In genomic region chr4:40472700-40473530, GRCm38 (mm10) we compare ENCODE assay signal across 8 mouse cellular contexts. TPM values are rescaled to one million over a fixed set of nuclear protein-coding genes. Genes with fewer than 3 reads are reported as not detected.
A peak's percentile ranks its signal among the peaks of the same experiment; 100 is the strongest.
DNase-seq lines count a peak whose midpoint lies in the region; ATAC-seq and TF ChIP-seq lines count a peak whose summit lies in the region.

No protein-coding gene starts in this region.

- intact Hi-C loops in left cerebral cortex, adult 2 months (cut with DNase I) = loop anchor here (1.0 to 5.0 kb wide), 3 partner anchors 111 to 206 kb away; no protein-coding TSS in a partner anchor

- no peaks in the 10 kb centered on the region for H3K4me1 ChIP-seq in heart, embryonic 11.5 days (ENCODE audit: control insufficient read depth, insufficient read depth, low read length)
- H3K4me1 ChIP-seq in forebrain, postnatal 0 days (ENCODE audit: insufficient read depth) = no peaks in the 10 kb centered on the region
- H3K4me1 ChIP-seq in midbrain, embryonic 10.5 days = peaks cover 11% of the 10 kb centered on the region

- peak; percentile 68; the same call in 1 of the 2 replicates for ATAC-seq in heart, embryonic 11.5 days (replicated peaks; ENCODE audit: insufficient number of reproducible peaks, low FRiP score, low TSS enrichment)
- peak; percentile 94 for ATAC-seq in forebrain, postnatal 0 days
- ATAC-seq in erythroid progenitor cell, adult 5-6 weeks (replicated peaks; ENCODE audit: low FRiP score, poor library complexity, severe bottlenecking) = no peak

- peak overlapping the region; percentile 59 for H3K9ac ChIP-seq in heart, embryonic 11.5 days (ENCODE audit: low read depth, low read length)
- H3K9ac ChIP-seq in forebrain, postnatal 0 days = peak overlapping the region; percentile 56

- peaks cover 30% of the 10 kb centered on the region for H3K27me3 ChIP-seq in heart, embryonic 11.5 days (ENCODE audit: control insufficient read depth, insufficient read depth, low read length)
- 0 out of 2 replicates have a peak, but pooled peaks cover 3% of the 10 kb centered on the region for H3K27me3 ChIP-seq in forebrain, postnatal 0 days (ENCODE audit: insufficient read depth, low read length)
- peaks cover 38% of the 10 kb centered on the region for H3K27me3 ChIP-seq in midbrain, embryonic 10.5 days (ENCODE audit: low read depth, poor library complexity, severe bottlenecking)

- peak overlapping the region; percentile 47 for H3K4me3 ChIP-seq in heart, embryonic 11.5 days (ENCODE audit: low read depth, low read length)
- H3K4me3 ChIP-seq in forebrain, postnatal 0 days (ENCODE audit: low read depth, low read length) = peak overlapping the region; percentile 46
- peak overlapping the region; percentile 50 for H3K4me3 ChIP-seq in left cerebral cortex, adult 2 months
- peak overlapping the region; percentile 62 for H3K4me3 ChIP-seq in midbrain, embryonic 10.5 days

- WGBS in heart, embryonic 11.5 days (ENCODE audit: insufficient replicate concordance) = 4% methylated on average over 48 of the region's 55 CpGs
- 4% methylated on average over 53 of the region's 55 CpGs for WGBS in forebrain, postnatal 0 days
- 3% methylated on average over 54 of the region's 55 CpGs for WGBS in midbrain, embryonic 10.5 days

- peak overlapping the region; percentile 87 for H3K4me2 ChIP-seq in heart, embryonic 11.5 days
- peak overlapping the region; percentile 89 for H3K4me2 ChIP-seq in forebrain, postnatal 0 days (ENCODE audit: low read depth)

- no peaks in the 10 kb centered on the region for H3K9me3 ChIP-seq in heart, embryonic 11.5 days (replicated peaks; ENCODE audit: control insufficient read depth, low read length)
- no peaks in the 10 kb centered on the region for H3K9me3 ChIP-seq in forebrain, postnatal 0 days (ENCODE audit: low read length)
- H3K9me3 ChIP-seq in midbrain, embryonic 10.5 days (replicated peaks) = no peaks in the 10 kb centered on the region

- DNase-seq in heart, adult 11 months = no peak
- DNase-seq in ZHBTc4 (ENCODE audit: low read depth, low spot score) = peak; percentile 72
- DNase-seq in forebrain, postnatal 0 days = peak; percentile 54
- DNase-seq in left cerebral cortex, adult 2 months (ENCODE audit: extremely low spot score in 1 of 2, low spot score in 2 of 2) = peak; percentile 40 to 63
- DNase-seq in midbrain, embryonic 10.5 days (ENCODE audit: low spot score) = peak; percentile 76
- DNase-seq in right cerebral cortex, postnatal 4 days = peak; percentile 53

- peak; percentile 34 for TF ChIP-seq CTCF in forebrain, postnatal 0 days (IDR thresholded peaks at IDR 0.05; ENCODE audit: low read depth)
- no peak; the same call in 1 of the 2 replicates for TF ChIP-seq CTCF in left cerebral cortex, adult 2 months (IDR thresholded peaks at IDR 0.05)

- H3K36me3 ChIP-seq in heart, embryonic 11.5 days (ENCODE audit: control insufficient read depth, insufficient read depth, low read length) = no peaks in the 10 kb centered on the region
- H3K36me3 ChIP-seq in forebrain, postnatal 0 days (ENCODE audit: insufficient read depth) = no peaks in the 10 kb centered on the region
- H3K36me3 ChIP-seq in midbrain, embryonic 10.5 days = no peaks in the 10 kb centered on the region

- no peak overlapping the region for H3K27ac ChIP-seq in heart, embryonic 11.5 days (ENCODE audit: low read depth, low read length)
- H3K27ac ChIP-seq in forebrain, postnatal 0 days (ENCODE audit: low read depth, low read length) = no peak overlapping the region
- H3K27ac ChIP-seq in left cerebral cortex, adult 2 months = peak overlapping the region; percentile 78
- peak overlapping the region; percentile 81 for H3K27ac ChIP-seq in midbrain, embryonic 10.5 days (replicated peaks)

RNA-seq across cellular contexts. Expression of gene Tmem215, which starts 0.9 kb away (rescaled TPM):
- 0.52 and 0.61 TPM in 2 replicates for polyA plus RNA-seq in heart, embryonic 11.5 days (2014; fragmentation: Nextera tagmentation; extraction: Ambion mirVana)
- total RNA-seq in forebrain, postnatal 0 days (2014; rRNA removed) = 1.8 and 4.0 TPM in 2 replicates
- 1.0 and 2.1 TPM in 2 replicates for polyA plus RNA-seq in forebrain, postnatal 0 days (2015; fragmentation: Nextera tagmentation; extraction: Ambion mirVana)
- 10 to 100 TPM; 21.5 to 22.6 TPM for total RNA-seq in left cerebral cortex, adult 2 months (2021)
- 0.20 and 0.21 TPM in 2 replicates for polyA plus RNA-seq in midbrain, embryonic 10.5 days (2016; fragmentation: Nextera tagmentation; extraction: Ambion mirVana)
- 0.42 TPM in 1 of 2 replicates, not detected in the other for total RNA-seq in erythroid progenitor cell, adult 5-6 weeks (2015; ENCODE audit: low replicate concordance)
- not detected in 2 replicates for total RNA-seq in erythroid progenitor cell, adult 5-6 weeks (2017; ENCODE audit: low replicate concordance)

Comparison
In these comparisons a context has a peak if more than half of its experiments do, and no peak if none do; other contexts are left out.
1. H3K27ac ChIP-seq: peak in left cerebral cortex, adult 2 months (single experiment) and midbrain, embryonic 10.5 days (single experiment); none in heart, embryonic 11.5 days (single experiment) and forebrain, postnatal 0 days (single experiment).
2. Peak in every context shown above with its lines, with median percentiles within 50 percentile points of each other: H3K4me3 ChIP-seq.